Mouse (Mus musculus) kidney, adult 2 months (tissue): ENCODE data around the gene Vstm4. TPM values are rescaled to one million over a fixed set of nuclear protein-coding genes. Genes with fewer than 3 reads are reported as not detected.

ENCODE experiments used
- DNase-seq: peaks from one replicate; pipeline ENCODE4 v3.0.0; 2021
- H3K27ac ChIP-seq: fragments of 200-500 bp; 2 replicates; pipeline ENCODE4 v1.5.1; 2012; ENCODE audit warnings: low read depth, low read length, control low read depth, inconsistent platforms; ENCODE audit not compliant: insufficient read depth
- H3K27me3 ChIP-seq: fragments of 200-500 bp; replicated peaks from 2 replicates; pipeline ENCODE4 v1.6.1; 2012; ENCODE audit warnings: mild to moderate bottlenecking, moderate library complexity, low read length, inconsistent platforms; ENCODE audit not compliant: control insufficient read depth, insufficient read depth
- H3K36me3 ChIP-seq: fragments of 200-500 bp; 2 replicates; pipeline ENCODE4 v1.6.1; 2012; ENCODE audit warnings: mild to moderate bottlenecking, moderate library complexity, low read length, inconsistent platforms; ENCODE audit not compliant: control insufficient read depth, insufficient read depth
- H3K4me1 ChIP-seq: fragments of 200-500 bp; 2 replicates; pipeline ENCODE4 v1.6.1; 2011; ENCODE audit warnings: low read length; ENCODE audit not compliant: control insufficient read depth, insufficient read depth
- H3K4me3 ChIP-seq: fragments of 200-500 bp; 2 replicates; pipeline ENCODE4 v1.5.1; 2011; ENCODE audit warnings: mild to moderate bottlenecking, low read depth, low read length, control low read depth; ENCODE audit not compliant: insufficient read depth
- CTCF ChIP-seq: fragments of 200-500 bp; conservative IDR thresholded peaks from 2 replicates; pipeline ENCODE4 v1.5.1; 2011; ENCODE audit warnings: low read depth, mild to moderate bottlenecking, control low read depth, low read length, moderate library complexity, mixed read lengths; ENCODE audit not compliant: insufficient read depth, insufficient read length
- POLR2A ChIP-seq: fragments of 200-500 bp; IDR thresholded peaks from one replicate; pipeline ENCODE4 v1.6.1; 2011; ENCODE audit warnings: low read depth, low read length, control low read depth
- WGBS: fragments of 180-500 bp; shearing (Covaris S2); methylation state at CpG from one replicate; pipeline ENCODE4 v1.1.7; 2018; 5-methylcytosine and 5-hydroxymethylcytosine counted together
- polyA plus RNA-seq: library from polyadenylated mRNA; depleted of rRNA; stranded (reverse); fragments of >200 nt; gene quantifications from 2 replicates; pipeline ENCODE4 v1.2.3, GENCODE M21; 2012

Gene Vstm4
- polyA plus RNA-seq, 1 experiment, result 8.3 TPM

GRCm38 (mm10) chr14:32911187-32911586, 54.6 kb downstream of the Vstm4 start:
- H3K4me1 ChIP-seq, result no peaks in the 10 kb centered on the region
- H3K27ac ChIP-seq, result no peak overlapping the region
- WGBS, result 80% methylated on average over 4 of the region's 4 CpGs
- no peaks in the 10 kb centered on the region for H3K27me3 ChIP-seq
- no peaks in the 10 kb centered on the region for H3K36me3 ChIP-seq
- no peak overlapping the region for H3K4me3 ChIP-seq
- DNase-seq, result no peak
- no peak for TF ChIP-seq POLR2A
- TF ChIP-seq CTCF, result no peak

- Histone ChIP-seq H3K4me1 (no peaks in the 10 kb centered on the region), H3K27ac (no peak overlapping the region), H3K36me3 (no peaks in the 10 kb centered on the region), H3K27me3 (no peaks in the 10 kb centered on the region), H3K4me3 (no peak overlapping the region)
- DNase-seq, result peak; percentile 37
- no peak for TF ChIP-seq POLR2A
- WGBS, result 63% methylated on average over 2 of the region's 2 CpGs
Observed at GRCm38 (mm10) chr14:32915360-32915759, 58.8 kb downstream of the Vstm4 start.

DNA sequence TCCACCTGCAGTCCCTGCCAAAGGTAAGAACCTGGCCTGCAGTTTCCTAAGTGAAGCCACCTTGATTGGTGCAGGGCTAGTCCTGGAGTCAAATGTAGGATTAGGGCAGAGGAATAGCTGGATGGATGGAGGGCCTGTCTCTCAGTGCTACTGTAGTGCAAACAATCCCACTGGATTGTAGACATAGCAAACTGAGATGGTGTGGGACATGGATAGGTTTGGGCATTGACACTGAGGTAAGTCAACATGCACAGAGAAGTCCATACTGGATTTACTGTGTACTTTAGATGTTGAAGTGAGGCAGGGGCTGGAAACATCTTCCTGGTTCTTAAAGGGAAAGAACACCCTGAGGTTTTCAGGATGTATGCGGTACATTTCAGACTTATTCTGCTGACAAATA, 61.4 kb downstream of the Vstm4 start:
- DNase-seq, result no peak
- H3K27ac ChIP-seq, result no peak overlapping the region
- WGBS, result 91% methylated on average over 1 of the region's 1 CpGs
- H3K36me3 ChIP-seq, result no peaks in the 10 kb centered on the region
- H3K27me3 ChIP-seq, result no peaks in the 10 kb centered on the region
- H3K4me3 ChIP-seq, result no peak overlapping the region
- no peaks in the 10 kb centered on the region for H3K4me1 ChIP-seq
- TF ChIP-seq POLR2A (no peak), CTCF (no peak)

GRCm38 (mm10) chr14:32923871-32924270, 67.3 kb downstream of the Vstm4 start:
- TF ChIP-seq CTCF (no peak), POLR2A (no peak)
- Histone ChIP-seq H3K4me1 (no peaks in the 10 kb centered on the region), H3K27ac (no peak overlapping the region), H3K4me3 (no peak overlapping the region), H3K27me3 (no peaks in the 10 kb centered on the region), H3K36me3 (no peaks in the 10 kb centered on the region)
- DNase-seq, result no peak
- WGBS, result 67% methylated on average over 9 of the region's 9 CpGs

- WGBS, result 86% methylated on average over 10 of the region's 10 CpGs
- TF ChIP-seq CTCF, result no peak
- no peak for TF ChIP-seq POLR2A
- Histone ChIP-seq H3K27me3 (no peaks in the 10 kb centered on the region), H3K4me3 (no peak overlapping the region), H3K36me3 (no peaks in the 10 kb centered on the region), H3K4me1 (no peaks in the 10 kb centered on the region), H3K27ac (no peak overlapping the region)
- peak; percentile 10 for DNase-seq
Observed at GRCm38 (mm10) chr14:32931709-32932108, 75.2 kb downstream of the Vstm4 start.

DNA sequence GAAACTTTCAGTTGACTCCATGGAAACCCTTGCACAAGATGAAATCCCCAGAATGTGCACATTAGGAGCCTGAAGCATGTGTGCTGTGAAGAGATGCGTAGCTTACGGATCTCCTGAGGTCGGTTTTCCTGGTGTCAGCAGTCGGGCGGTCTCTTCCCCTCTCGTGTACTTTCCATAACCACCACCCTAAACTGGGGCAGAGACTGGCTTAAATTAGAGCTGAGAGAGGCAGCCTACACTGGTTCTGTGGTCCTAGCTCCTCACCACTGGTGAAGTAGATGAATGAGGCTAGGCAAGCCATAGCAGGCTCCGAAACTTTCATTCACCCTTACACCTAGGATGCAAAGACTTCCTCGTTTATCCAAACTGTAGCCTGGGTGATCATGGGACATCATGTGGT, 75.7 kb downstream of the Vstm4 start:
- Histone ChIP-seq H3K27me3 (no peaks in the 10 kb centered on the region), H3K27ac (no peak overlapping the region), H3K4me3 (no peak overlapping the region), H3K4me1 (no peaks in the 10 kb centered on the region), H3K36me3 (no peaks in the 10 kb centered on the region)
- DNase-seq, result no peak
- WGBS, result 78% methylated on average over 8 of the region's 8 CpGs
- TF ChIP-seq POLR2A (no peak), CTCF (no peak)

DNA sequence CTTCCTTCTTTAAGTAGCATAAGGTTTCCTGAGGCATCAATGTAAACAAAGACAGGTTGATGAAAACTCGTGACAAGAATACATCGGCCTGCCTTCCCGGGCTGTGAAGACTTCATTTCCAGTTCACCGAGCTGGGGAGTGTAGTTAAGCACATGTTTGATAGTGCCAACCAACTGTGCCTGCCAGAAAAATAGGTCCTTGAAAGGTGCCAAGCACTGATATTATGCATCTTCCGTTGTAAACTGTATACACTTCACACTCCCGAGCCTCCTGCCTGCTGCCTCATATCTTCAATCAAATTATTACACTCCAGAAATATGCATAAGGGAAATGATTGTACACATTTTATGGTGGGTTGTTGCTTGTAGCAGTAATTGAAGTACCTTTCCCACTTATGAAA, 77.5 kb downstream of the Vstm4 start:
- H3K4me3 ChIP-seq, result no peak overlapping the region
- no peaks in the 10 kb centered on the region for H3K4me1 ChIP-seq
- H3K27me3 ChIP-seq, result no peaks in the 10 kb centered on the region
- no peak overlapping the region for H3K27ac ChIP-seq
- DNase-seq, result no peak
- H3K36me3 ChIP-seq, result no peaks in the 10 kb centered on the region
- TF ChIP-seq POLR2A (no peak), CTCF (no peak)
- 34% methylated on average over 6 of the region's 6 CpGs for WGBS

- no peak overlapping the region for H3K27ac ChIP-seq
- no peak overlapping the region for H3K4me3 ChIP-seq
- H3K4me1 ChIP-seq, result no peaks in the 10 kb centered on the region
- TF ChIP-seq CTCF, result no peak
- TF ChIP-seq POLR2A, result no peak
- no peaks in the 10 kb centered on the region for H3K27me3 ChIP-seq
- no peaks in the 10 kb centered on the region for H3K36me3 ChIP-seq
- WGBS, result 86% methylated on average over 5 of the region's 5 CpGs
- DNase-seq, result no peak
Observed at GRCm38 (mm10) chr14:32939217-32939616, 82.7 kb downstream of the Vstm4 start.
